Mouse (Mus musculus) liver, embryonic 18 days (tissue): ENCODE results near the gene Zfp36l1. TPM values are rescaled to one million over a fixed set of nuclear protein-coding genes. Genes with fewer than 3 reads are reported as not detected.

Experiments used
- polyA plus RNA-seq: library from polyadenylated mRNA; depleted of rRNA; stranded (reverse); fragments of >200 nt; gene quantifications from 2 replicates; pipeline ENCODE4 v1.2.3, GENCODE M21; 2012; rRNA removed

The Zfp36l1 gene
- 32.5 and 43.4 TPM in 2 replicates for polyA plus RNA-seq

DNA sequence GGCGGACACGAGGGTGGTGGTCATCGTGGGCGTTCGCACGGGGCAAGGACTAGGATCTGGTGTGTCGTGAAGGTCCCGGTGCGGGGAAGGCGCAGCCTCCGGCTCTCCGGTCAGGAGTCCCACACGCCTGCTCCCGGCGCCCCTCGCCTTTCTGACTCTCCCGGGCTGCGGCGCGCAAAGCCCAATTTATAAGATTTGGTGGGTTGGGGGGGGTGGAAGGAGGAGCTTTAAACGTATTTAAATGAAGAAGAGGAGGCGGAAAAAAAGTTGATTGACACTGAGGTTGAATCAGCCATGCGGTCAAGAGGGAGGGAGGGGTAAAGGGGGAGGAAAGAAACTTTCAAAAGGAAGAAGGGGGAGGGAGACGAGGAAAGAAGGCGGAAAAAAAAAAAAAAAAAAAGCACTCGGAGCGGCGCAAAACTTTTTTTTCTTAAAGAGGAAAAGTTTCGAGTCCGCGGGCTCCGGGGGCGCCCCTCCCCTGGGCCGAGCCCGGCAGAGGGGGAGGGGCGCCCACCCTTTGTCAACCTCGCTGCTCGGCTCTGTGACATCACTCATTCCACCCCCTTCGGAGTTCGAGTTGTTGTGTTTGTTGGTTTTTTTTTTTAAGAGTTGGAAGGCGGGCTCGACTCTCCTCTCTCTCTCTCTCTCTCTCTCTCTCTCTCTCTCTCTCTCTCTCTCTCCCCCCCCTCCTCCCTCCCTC lies at the start of gene Zfp36l1:
Zfp36l1 (minus strand) TSS at position 162 of the 700 bp plus-strand sequence.

Other genes starting within 250 kb of the Zfp36l1 start
- gene Actn1, start 147.4 kb upstream of the Zfp36l1 start, polyA plus RNA-seq = 18.8 and 22.9 TPM in 2 replicates